Mouse (Mus musculus): ENCODE results near the gene Rpl10. TPM values are rescaled to one million over a fixed set of nuclear protein-coding genes. Genes with fewer than 3 reads are reported as not detected.

The Rpl10 gene
- polyA plus RNA-seq (2014; fragmentation: Illumina TruSeq; extraction: RNeasy Lipid Tissue Mini Kit (QIAGEN cat#74804); ENCODE audit: low read depth, low replicate concordance): 1,296 TPM

GRCm38 (mm10) chrX:74270062-74270901, at the start of gene Rpl10:
TSS of gene Rpl10 (plus strand) at chrX:74270812.

DNA sequence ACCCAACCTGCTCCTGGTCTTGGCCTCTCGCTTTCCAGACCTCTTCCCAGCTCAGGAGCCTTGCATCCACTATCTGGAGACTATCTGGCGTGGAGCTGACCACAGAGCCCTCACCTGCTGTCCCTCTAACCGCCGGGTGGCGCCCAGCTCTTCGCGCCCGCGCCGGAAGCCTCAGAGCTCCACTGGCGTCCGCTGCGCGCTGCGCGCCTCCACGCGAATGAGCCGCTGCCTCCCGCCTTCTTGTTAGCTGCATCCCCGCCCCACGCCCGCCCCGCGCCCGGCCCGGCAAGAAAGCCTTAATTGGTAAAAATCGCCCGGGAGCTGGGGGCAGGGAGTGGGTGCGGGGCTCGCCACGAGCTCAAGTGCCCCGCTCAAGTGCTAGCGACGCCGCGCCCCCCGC, 21.0 kb upstream of the Rpl10 start, which contains the start of gene Flna:
TSS of gene Flna (minus strand) at position 206 of the 400 bp plus-strand sequence.

GRCm38 (mm10) chrX:74254153-74254887, 16.3 kb upstream of the Rpl10 start, which contains the start of gene Emd:
TSS of gene Emd (plus strand) at chrX:74254687.

GRCm38 (mm10) chrX:74281732-74282394, 11.3 kb downstream of the Rpl10 start, which contains the start of the genes Taz and Dnase1l1:
TSS of gene Taz (plus strand) at chrX:74281912.
TSS of gene Dnase1l1 (minus strand) at chrX:74282337.

DNA sequence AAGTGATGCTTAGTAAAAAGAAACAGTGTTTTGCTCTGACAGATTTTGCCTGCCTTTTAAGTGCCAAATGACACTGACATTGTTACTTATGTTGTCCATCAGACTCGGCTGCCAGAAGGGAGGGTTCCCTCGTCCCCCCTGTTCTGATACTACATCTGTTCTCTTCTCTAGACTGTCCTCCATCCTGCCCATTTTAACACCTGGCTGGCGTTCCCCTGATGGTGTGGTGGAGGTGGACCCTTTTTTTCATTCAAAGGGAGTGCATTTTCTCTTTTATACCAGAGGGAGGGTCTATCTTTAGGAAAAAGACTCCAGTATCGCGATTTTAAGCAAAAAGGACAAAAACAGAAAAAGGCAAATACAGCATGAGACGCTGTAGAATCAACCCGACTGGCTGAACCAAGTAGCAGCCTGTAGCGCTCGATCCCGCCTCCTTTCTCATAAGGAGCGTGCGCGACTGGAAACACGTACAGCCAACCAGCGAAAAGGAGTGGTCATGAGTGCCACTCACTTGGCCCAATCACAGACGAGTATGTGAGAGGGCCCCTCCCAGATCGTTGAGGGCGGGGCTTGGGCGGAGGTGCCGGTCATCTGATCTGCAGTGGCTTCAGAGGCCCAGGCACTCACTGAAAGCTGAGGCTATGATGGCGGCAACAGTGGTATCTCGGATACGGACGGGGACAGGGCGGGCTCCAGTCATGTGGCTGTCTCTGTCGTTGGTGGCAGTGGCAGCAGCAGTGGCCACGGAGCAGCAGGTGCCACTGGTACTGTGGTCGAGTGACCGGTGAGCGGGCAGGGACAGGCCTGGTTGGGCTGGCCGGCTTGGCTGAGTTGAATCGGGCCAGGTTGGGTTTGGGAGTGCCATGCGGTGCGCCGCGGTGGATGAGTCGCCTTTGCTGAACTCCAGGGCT, 26.2 kb downstream of the Rpl10 start, which contains the start of gene Atp6ap1:
TSS of gene Atp6ap1 (plus strand) at position 560 of the 911 bp plus-strand sequence.

DNA sequence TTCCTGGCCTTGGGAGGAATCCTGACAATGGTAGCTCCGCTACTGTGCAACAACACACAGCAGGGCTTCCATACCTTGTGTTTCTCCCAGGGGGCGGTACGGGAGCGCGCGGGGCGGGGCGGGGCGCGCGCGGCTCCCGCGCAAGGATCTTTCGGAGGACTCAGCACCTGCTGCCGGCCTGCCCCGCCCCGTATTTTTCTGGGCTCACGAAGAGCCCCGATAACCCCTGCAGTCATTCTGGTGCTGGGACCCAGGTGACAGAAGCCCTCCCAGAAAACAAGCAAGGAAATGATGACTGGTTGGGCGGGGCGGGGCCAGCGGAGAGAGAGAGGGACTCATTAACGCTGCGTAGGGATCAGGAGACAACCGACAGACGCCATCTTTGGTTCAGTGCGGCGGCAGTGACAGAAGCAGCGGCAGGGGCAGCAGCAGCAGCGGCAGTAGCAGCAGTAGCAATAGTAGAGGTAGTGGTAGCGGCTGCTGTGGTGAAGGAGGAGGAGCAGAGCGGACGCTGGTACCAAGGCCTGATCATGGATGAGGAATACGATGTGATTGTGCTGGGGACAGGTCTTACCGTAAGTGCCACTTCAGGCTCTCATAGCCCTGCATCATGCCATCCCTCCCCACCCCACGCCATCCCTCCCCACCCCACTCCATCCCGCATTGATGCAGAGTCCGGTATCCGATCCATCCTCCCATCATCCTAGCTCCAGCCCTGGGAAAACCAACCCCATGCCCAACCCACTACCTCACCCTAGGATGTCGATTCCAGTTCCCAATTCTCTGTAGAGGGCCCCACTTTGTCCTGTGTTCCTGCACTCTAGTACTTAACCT, 34.5 kb downstream of the Rpl10 start, which contains the start of gene Gdi1:
TSS of gene Gdi1 (plus strand) at position 132 of the 834 bp plus-strand sequence.

DNA sequence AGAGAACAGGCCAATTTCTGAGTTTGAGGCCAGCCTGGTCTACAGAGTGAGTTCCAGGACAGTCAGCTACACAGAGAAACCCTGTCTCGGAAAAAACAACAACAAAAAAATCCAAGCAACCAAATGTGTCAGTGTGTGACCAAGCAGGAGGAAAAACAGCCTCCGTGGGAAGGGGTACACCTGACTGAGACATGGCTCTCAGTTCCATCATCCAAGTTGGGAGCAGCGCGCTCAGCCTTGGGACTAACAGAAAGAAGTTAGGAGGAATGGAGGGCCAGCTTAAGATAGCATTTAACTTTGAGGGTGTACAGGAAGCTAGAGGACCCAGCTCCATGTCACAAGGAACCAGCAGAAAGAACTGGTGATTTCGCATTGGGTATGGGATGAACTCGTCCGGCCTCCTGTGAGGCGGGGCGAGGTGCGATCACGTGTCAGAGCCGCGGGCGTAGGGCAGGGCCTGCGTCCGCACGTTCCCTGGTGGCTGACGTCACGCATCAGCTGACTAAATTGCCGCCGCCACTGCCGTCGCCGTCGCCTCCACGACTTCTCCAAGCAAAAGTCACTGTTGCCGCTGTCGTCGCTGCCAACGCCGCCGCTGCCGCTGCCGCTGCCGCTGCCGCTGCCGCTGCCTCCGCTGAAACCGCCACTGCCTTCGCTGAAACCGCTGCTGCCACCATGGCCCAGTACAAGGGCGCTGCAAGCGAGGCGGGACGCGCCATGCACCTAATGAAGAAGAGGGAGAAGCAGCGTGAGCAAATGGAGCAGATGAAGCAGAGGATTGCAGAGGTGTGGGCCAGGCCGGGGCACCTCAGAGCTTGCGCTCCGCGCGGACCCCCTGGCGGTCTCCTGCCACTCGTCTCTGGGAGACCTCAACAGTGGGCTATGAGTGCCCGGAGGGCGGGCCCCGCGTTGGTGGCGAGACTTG, 42.2 kb downstream of the Rpl10 start, which contains the start of gene Fam50a:
TSS of gene Fam50a (plus strand) at position 494 of the 925 bp plus-strand sequence.

Other genes starting within 250 kb of the Rpl10 start
- 39.7 TPM for gene Irak1, start 246.9 kb upstream of the Rpl10 start, polyA plus RNA-seq (2014; fragmentation: Illumina TruSeq; extraction: RNeasy Lipid Tissue Mini Kit (QIAGEN cat#74804); ENCODE audit: low read depth, low replicate concordance)
- not detected for gene Opn1mw, start 143.3 kb upstream of the Rpl10 start, polyA plus RNA-seq (2014; fragmentation: Illumina TruSeq; extraction: RNeasy Lipid Tissue Mini Kit (QIAGEN cat#74804); ENCODE audit: low read depth, low replicate concordance)
- 18.2 TPM for gene Mecp2, start 135.4 kb upstream of the Rpl10 start, polyA plus RNA-seq (2014; fragmentation: Illumina TruSeq; extraction: RNeasy Lipid Tissue Mini Kit (QIAGEN cat#74804); ENCODE audit: low read depth, low replicate concordance)
- gene Tex28, start 103.0 kb upstream of the Rpl10 start, polyA plus RNA-seq (2014; fragmentation: Illumina TruSeq; extraction: RNeasy Lipid Tissue Mini Kit (QIAGEN cat#74804); ENCODE audit: low read depth, low replicate concordance): not detected
- not detected for gene Tktl1, start 93.6 kb upstream of the Rpl10 start, polyA plus RNA-seq (2014; fragmentation: Illumina TruSeq; extraction: RNeasy Lipid Tissue Mini Kit (QIAGEN cat#74804); ENCODE audit: low read depth, low replicate concordance)
- gene Flna, start 21.0 kb upstream of the Rpl10 start, polyA plus RNA-seq (2014; fragmentation: Illumina TruSeq; extraction: RNeasy Lipid Tissue Mini Kit (QIAGEN cat#74804); ENCODE audit: low read depth, low replicate concordance): 96.7 TPM
- 42.5 TPM for gene Emd, start 16.1 kb upstream of the Rpl10 start, polyA plus RNA-seq (2014; fragmentation: Illumina TruSeq; extraction: RNeasy Lipid Tissue Mini Kit (QIAGEN cat#74804); ENCODE audit: low read depth, low replicate concordance)
- gene Taz, start 11.1 kb downstream of the Rpl10 start, polyA plus RNA-seq (2014; fragmentation: Illumina TruSeq; extraction: RNeasy Lipid Tissue Mini Kit (QIAGEN cat#74804); ENCODE audit: low read depth, low replicate concordance): 77.7 TPM
- gene Dnase1l1, start 11.5 kb downstream of the Rpl10 start, polyA plus RNA-seq (2014; fragmentation: Illumina TruSeq; extraction: RNeasy Lipid Tissue Mini Kit (QIAGEN cat#74804); ENCODE audit: low read depth, low replicate concordance): 53.1 TPM
- 145 TPM for gene Atp6ap1, start 26.3 kb downstream of the Rpl10 start, polyA plus RNA-seq (2014; fragmentation: Illumina TruSeq; extraction: RNeasy Lipid Tissue Mini Kit (QIAGEN cat#74804); ENCODE audit: low read depth, low replicate concordance)
- 117 TPM for gene Gdi1, start 34.2 kb downstream of the Rpl10 start, polyA plus RNA-seq (2014; fragmentation: Illumina TruSeq; extraction: RNeasy Lipid Tissue Mini Kit (QIAGEN cat#74804); ENCODE audit: low read depth, low replicate concordance)
- gene Fam50a, start 42.2 kb downstream of the Rpl10 start, polyA plus RNA-seq (2014; fragmentation: Illumina TruSeq; extraction: RNeasy Lipid Tissue Mini Kit (QIAGEN cat#74804); ENCODE audit: low read depth, low replicate concordance): 12.3 TPM
- 1.0 TPM for gene Plxna3, start 58.3 kb downstream of the Rpl10 start, polyA plus RNA-seq (2014; fragmentation: Illumina TruSeq; extraction: RNeasy Lipid Tissue Mini Kit (QIAGEN cat#74804); ENCODE audit: low read depth, low replicate concordance)
- gene Lage3, start 82.8 kb downstream of the Rpl10 start, polyA plus RNA-seq (2014; fragmentation: Illumina TruSeq; extraction: RNeasy Lipid Tissue Mini Kit (QIAGEN cat#74804); ENCODE audit: low read depth, low replicate concordance): 10.0 TPM
- gene Ubl4a, start 102.4 kb downstream of the Rpl10 start, polyA plus RNA-seq (2014; fragmentation: Illumina TruSeq; extraction: RNeasy Lipid Tissue Mini Kit (QIAGEN cat#74804); ENCODE audit: low read depth, low replicate concordance): 35.8 TPM
- gene Slc10a3, start 102.5 kb downstream of the Rpl10 start, polyA plus RNA-seq (2014; fragmentation: Illumina TruSeq; extraction: RNeasy Lipid Tissue Mini Kit (QIAGEN cat#74804); ENCODE audit: low read depth, low replicate concordance): 10.3 TPM
- gene Fam3a, start 122.5 kb downstream of the Rpl10 start, polyA plus RNA-seq (2014; fragmentation: Illumina TruSeq; extraction: RNeasy Lipid Tissue Mini Kit (QIAGEN cat#74804); ENCODE audit: low read depth, low replicate concordance): 12.5 TPM
- gene Ikbkg, start 122.5 kb downstream of the Rpl10 start, polyA plus RNA-seq (2014; fragmentation: Illumina TruSeq; extraction: RNeasy Lipid Tissue Mini Kit (QIAGEN cat#74804); ENCODE audit: low read depth, low replicate concordance): 47.1 TPM
- gene G6pdx, start 158.4 kb downstream of the Rpl10 start, polyA plus RNA-seq (2014; fragmentation: Illumina TruSeq; extraction: RNeasy Lipid Tissue Mini Kit (QIAGEN cat#74804); ENCODE audit: low read depth, low replicate concordance): 12.9 TPM
- gene Gm6880, start 210.6 kb downstream of the Rpl10 start, polyA plus RNA-seq (2014; fragmentation: Illumina TruSeq; extraction: RNeasy Lipid Tissue Mini Kit (QIAGEN cat#74804); ENCODE audit: low read depth, low replicate concordance): not detected

Measured in sigmoid colon, adult 10 weeks (tissue).